Comparison of ENCODE assay signal across 8 mouse cellular contexts in the genomic region with DNA sequence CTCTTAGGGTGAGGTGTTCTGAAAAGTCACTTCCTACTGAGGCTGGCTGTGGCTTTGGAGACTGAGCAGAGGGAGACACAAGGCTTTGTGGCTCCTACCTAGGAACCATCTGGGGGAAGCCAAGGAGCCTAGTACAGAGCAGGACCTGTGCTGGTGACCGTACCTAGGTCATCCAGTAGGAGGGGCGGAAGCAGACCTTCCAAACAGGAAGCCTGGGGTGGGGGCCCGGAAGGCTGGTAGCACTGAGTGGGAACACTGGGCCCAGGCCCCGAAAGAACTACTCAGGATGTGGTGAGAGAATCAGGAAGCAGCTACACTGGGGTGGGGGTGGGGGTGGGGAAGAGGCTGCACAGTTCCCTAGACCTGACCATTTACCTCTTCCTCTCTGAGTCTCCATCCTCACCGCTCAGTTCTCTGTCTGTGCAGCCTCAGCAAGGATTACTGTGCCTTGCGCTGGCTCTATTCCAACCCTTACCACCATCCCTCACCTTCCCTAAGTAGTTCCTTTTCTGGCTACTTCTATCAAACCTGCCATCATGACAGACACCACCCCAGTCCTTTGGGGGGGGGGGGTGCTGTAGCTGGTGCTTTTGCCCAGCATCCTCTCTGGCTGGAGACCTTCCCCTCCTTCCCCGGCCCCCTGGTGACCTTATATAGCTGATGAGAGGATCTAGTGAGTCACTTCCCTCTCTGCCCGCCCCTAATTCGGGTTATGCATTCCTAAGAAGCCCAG. TPM values are rescaled to one million over a fixed set of nuclear protein-coding genes. Genes with fewer than 3 reads are reported as not detected.
DNase-seq lines count a peak whose midpoint lies in the region; ATAC-seq lines count a peak whose summit lies in the region.

No protein-coding gene starts in this region.

- H3K4me2 ChIP-seq in forebrain, embryonic 15.5 days (replicated peaks): peak overlapping the region; percentile 76
- peak overlapping the region; percentile 99 for H3K4me2 ChIP-seq in hindbrain, embryonic 14.5 days (replicated peaks)
- H3K4me2 ChIP-seq in liver, embryonic 11.5 days: peak overlapping the region; percentile 97

- H3K4me1 ChIP-seq in forebrain, embryonic 15.5 days: peaks cover 68% of the 10 kb centered on the region
- peaks cover 59% of the 10 kb centered on the region for H3K4me1 ChIP-seq in hindbrain, embryonic 14.5 days (replicated peaks; ENCODE audit: control insufficient read depth, insufficient read depth, low read length)
- H3K4me1 ChIP-seq in liver, embryonic 11.5 days (replicated peaks; ENCODE audit: control insufficient read depth, insufficient read depth, low read length): peaks cover 49% of the 10 kb centered on the region

- peak overlapping the region; percentile 47; the same call in 1 of the 2 replicates for H3K27ac ChIP-seq in forebrain, embryonic 15.5 days (replicated peaks)
- H3K27ac ChIP-seq in hindbrain, embryonic 14.5 days: peak overlapping the region; percentile 98
- H3K27ac ChIP-seq in liver, embryonic 11.5 days (ENCODE audit: low read depth, low read length): peak overlapping the region; percentile 82

- WGBS in forebrain, embryonic 15.5 days: 74% methylated on average over 9 of the region's 9 CpGs
- WGBS in hindbrain, embryonic 14.5 days: 71% methylated on average over 9 of the region's 9 CpGs
- 31% methylated on average over 9 of the region's 9 CpGs for WGBS in liver, embryonic 11.5 days

- H3K27me3 ChIP-seq in forebrain, embryonic 15.5 days: no peaks in the 10 kb centered on the region
- H3K27me3 ChIP-seq in hindbrain, embryonic 14.5 days (ENCODE audit: control insufficient read depth, insufficient read depth, low read length): no peaks in the 10 kb centered on the region
- H3K27me3 ChIP-seq in liver, embryonic 11.5 days (replicated peaks; ENCODE audit: control insufficient read depth, insufficient read depth, low read length): peaks cover 4% of the 10 kb centered on the region; the same call in 1 of the 2 replicates

- no peaks in the 10 kb centered on the region for H3K9me3 ChIP-seq in forebrain, embryonic 15.5 days
- H3K9me3 ChIP-seq in hindbrain, embryonic 14.5 days (ENCODE audit: control insufficient read depth, low read length): no peaks in the 10 kb centered on the region
- peaks cover 4% of the 10 kb centered on the region; the same call in 1 of the 2 replicates for H3K9me3 ChIP-seq in liver, embryonic 11.5 days (ENCODE audit: control insufficient read depth, low read length)

- peak; percentile 80 for DNase-seq in CD4-positive, CD25-positive, alpha-beta regulatory T cell, adult 2 months (ENCODE audit: low read depth, low spot score)
- DNase-seq in NIH3T3 (ENCODE audit: low read depth): peak; percentile 90
- DNase-seq in hindbrain, embryonic 14.5 days (ENCODE audit: low spot score): no peak
- DNase-seq in liver, embryonic 11.5 days (ENCODE audit: low spot score): peak; percentile 62
- peak; percentile 69 for DNase-seq in urinary bladder, postnatal 14 days (ENCODE audit: low spot score)
- no peak for DNase-seq in testis, postnatal 10 days (ENCODE audit: low spot score)

- no peak for ATAC-seq in forebrain, embryonic 15.5 days (replicated peaks)
- no peak for ATAC-seq in hindbrain, embryonic 14.5 days (ENCODE audit: low FRiP score)
- peak; percentile 48 for ATAC-seq in liver, embryonic 11.5 days (replicated peaks; ENCODE audit: low FRiP score)
- ATAC-seq in monocyte, adult 5-6 weeks (replicated peaks; ENCODE audit: insufficient number of reproducible peaks, low FRiP score, low TSS enrichment, poor library complexity, severe bottlenecking): peak; percentile 56

- H3K4me3 ChIP-seq in forebrain, embryonic 15.5 days: peak overlapping the region; percentile 64
- H3K4me3 ChIP-seq in hindbrain, embryonic 14.5 days (replicated peaks; ENCODE audit: low read length): peak overlapping the region; percentile 75
- H3K4me3 ChIP-seq in liver, embryonic 11.5 days (ENCODE audit: low read depth, low read length): peak overlapping the region; percentile 59

- peaks cover 15% of the 10 kb centered on the region for H3K36me3 ChIP-seq in forebrain, embryonic 15.5 days
- peaks cover 35% of the 10 kb centered on the region for H3K36me3 ChIP-seq in hindbrain, embryonic 14.5 days (replicated peaks; ENCODE audit: control insufficient read depth, insufficient read depth)
- H3K36me3 ChIP-seq in liver, embryonic 11.5 days (ENCODE audit: control insufficient read depth, insufficient read depth, low read length): peaks cover 4% of the 10 kb centered on the region; the same call in 1 of the 2 replicates

- H3K9ac ChIP-seq in forebrain, embryonic 15.5 days (replicated peaks): peak overlapping the region; percentile 89
- peak overlapping the region; percentile 95 for H3K9ac ChIP-seq in hindbrain, embryonic 14.5 days
- H3K9ac ChIP-seq in liver, embryonic 11.5 days (ENCODE audit: low read depth, low read length): peak overlapping the region; percentile 57

RNA-seq across cellular contexts. Expression of a gene that starts 4.9 kb away (rescaled TPM):
- polyA plus RNA-seq in forebrain, embryonic 15.5 days (2015; fragmentation: Nextera tagmentation; extraction: Ambion mirVana): 20.8 and 21.9 TPM in 2 replicates
- 18.8 and 20.7 TPM in 2 replicates for polyA plus RNA-seq in hindbrain, embryonic 14.5 days (2014; fragmentation: Nextera tagmentation; extraction: Ambion mirVana)
- 22.0 and 23.1 TPM in 2 replicates for polyA plus RNA-seq in liver, embryonic 11.5 days (2014; fragmentation: Nextera tagmentation; extraction: Ambion mirVana)
- 65.6 to 113 TPM (median 72.3 TPM) in 3 replicates for total RNA-seq in monocyte, adult 5-6 weeks (2017)

RNA-seq across cellular contexts. Expression of a gene that starts 9.2 kb away (rescaled TPM):
- polyA plus RNA-seq in forebrain, embryonic 15.5 days (2015; fragmentation: Nextera tagmentation; extraction: Ambion mirVana): 24.5 and 28.3 TPM in 2 replicates
- 18.2 and 20.3 TPM in 2 replicates for polyA plus RNA-seq in hindbrain, embryonic 14.5 days (2014; fragmentation: Nextera tagmentation; extraction: Ambion mirVana)
- 40.9 and 45.4 TPM in 2 replicates for polyA plus RNA-seq in liver, embryonic 11.5 days (2014; fragmentation: Nextera tagmentation; extraction: Ambion mirVana)
- total RNA-seq in monocyte, adult 5-6 weeks (2017): 18.1 to 25.9 TPM (median 25.6 TPM) in 3 replicates

RNA-seq across cellular contexts. Expression of a gene that starts 9.3 kb away (rescaled TPM):
- polyA plus RNA-seq in forebrain, embryonic 15.5 days (2015; fragmentation: Nextera tagmentation; extraction: Ambion mirVana): 36.3 and 38.0 TPM in 2 replicates
- polyA plus RNA-seq in hindbrain, embryonic 14.5 days (2014; fragmentation: Nextera tagmentation; extraction: Ambion mirVana): 25.8 and 29.0 TPM in 2 replicates
- 69.1 and 70.4 TPM in 2 replicates for polyA plus RNA-seq in liver, embryonic 11.5 days (2014; fragmentation: Nextera tagmentation; extraction: Ambion mirVana)
- 67.7 to 106 TPM (median 105 TPM) in 3 replicates for total RNA-seq in monocyte, adult 5-6 weeks (2017)

RNA-seq across cellular contexts. Expression of a gene that starts 26.9 kb away (rescaled TPM):
- polyA plus RNA-seq in forebrain, embryonic 15.5 days (2015; fragmentation: Nextera tagmentation; extraction: Ambion mirVana): 37.9 and 41.5 TPM in 2 replicates
- polyA plus RNA-seq in hindbrain, embryonic 14.5 days (2014; fragmentation: Nextera tagmentation; extraction: Ambion mirVana): 55.3 and 57.5 TPM in 2 replicates
- 33.7 and 34.0 TPM in 2 replicates for polyA plus RNA-seq in liver, embryonic 11.5 days (2014; fragmentation: Nextera tagmentation; extraction: Ambion mirVana)
- 1.8 to 10.4 TPM (median 5.7 TPM) in 3 replicates for total RNA-seq in monocyte, adult 5-6 weeks (2017)

RNA-seq across cellular contexts. Expression of a gene that starts 29.0 kb away (rescaled TPM):
- polyA plus RNA-seq in forebrain, embryonic 15.5 days (2015; fragmentation: Nextera tagmentation; extraction: Ambion mirVana): 11.7 TPM in 2 replicates
- polyA plus RNA-seq in hindbrain, embryonic 14.5 days (2014; fragmentation: Nextera tagmentation; extraction: Ambion mirVana): 9.2 and 10.7 TPM in 2 replicates
- polyA plus RNA-seq in liver, embryonic 11.5 days (2014; fragmentation: Nextera tagmentation; extraction: Ambion mirVana): 19.6 and 23.3 TPM in 2 replicates
- 10.9 to 26.0 TPM (median 11.1 TPM) in 3 replicates for total RNA-seq in monocyte, adult 5-6 weeks (2017)

Comparison
In these comparisons a context has a peak if more than half of its experiments do, and no peak if none do; other contexts are left out.
1. DNase-seq: peak in CD4-positive, CD25-positive, alpha-beta regulatory T cell, adult 2 months (single experiment), NIH3T3 (single experiment), liver, embryonic 11.5 days (single experiment) and urinary bladder, postnatal 14 days (single experiment); none in hindbrain, embryonic 14.5 days (single experiment) and testis, postnatal 10 days (single experiment).
2. ATAC-seq: peak in liver, embryonic 11.5 days (single experiment) and monocyte, adult 5-6 weeks (single experiment); none in forebrain, embryonic 15.5 days (single experiment) and hindbrain, embryonic 14.5 days (single experiment).
3. H3K27ac ChIP-seq: peak in every context shown above with its lines; median percentile 98 in hindbrain, embryonic 14.5 days; 82 in liver, embryonic 11.5 days; 47 in forebrain, embryonic 15.5 days.
4. Peak in every context shown above with its lines, with median percentiles within 50 percentile points of each other: H3K4me2 ChIP-seq, H3K4me3 ChIP-seq and H3K9ac ChIP-seq.